Mouse (Mus musculus) stomach, postnatal 0 days (tissue): Measurements from ENCODE around the gene Cyyr1. TPM values are rescaled to one million over a fixed set of nuclear protein-coding genes. Genes with fewer than 3 reads are reported as not detected.

Experiments
- ATAC-seq: fragments of 200-750 bp; cut with Nextera tagmentation; 2 replicates; pipeline ENCODE4 v1.8.0; 2017; ENCODE audit not compliant: low FRiP score, low TSS enrichment
- DNase-seq: peaks from one replicate; pipeline ENCODE4 v3.0.0-alpha.2; 2016; ENCODE audit warnings: low spot score
- H3K27ac ChIP-seq: fragments of 300-500 bp; sonication (generic); replicated peaks from 2 replicates; pipeline ENCODE4 v1.5.1; 2014; ENCODE audit warnings: mild to moderate bottlenecking, control low read depth
- H3K27me3 ChIP-seq: fragments of 300-500 bp; sonication (generic); 2 replicates; pipeline ENCODE4 v1.6.1; 2014; ENCODE audit warnings: low read length; ENCODE audit not compliant: control insufficient read depth, insufficient read depth
- H3K36me3 ChIP-seq: fragments of 300-500 bp; sonication (generic); 2 replicates; pipeline ENCODE4 v1.6.1; 2014; ENCODE audit warnings: low read length, mixed read lengths; ENCODE audit not compliant: control insufficient read depth, insufficient read depth
- H3K4me1 ChIP-seq: fragments of 300-500 bp; sonication (generic); replicated peaks from 2 replicates; pipeline ENCODE4 v1.6.1; 2014; ENCODE audit warnings: antibody characterized with exemption; ENCODE audit not compliant: control insufficient read depth, insufficient read depth
- H3K4me2 ChIP-seq: fragments of 300-500 bp; sonication (generic); replicated peaks from 2 replicates; pipeline ENCODE4 v1.6.1; 2014; ENCODE audit warnings: low read depth, mild to moderate bottlenecking, control low read depth, moderate library complexity
- H3K4me3 ChIP-seq: fragments of 300-500 bp; sonication (generic); 2 replicates; pipeline ENCODE4 v1.5.1; 2014; ENCODE audit warnings: low read depth, low read length, control low read depth
- H3K9ac ChIP-seq: fragments of 300-500 bp; sonication (generic); 2 replicates; pipeline ENCODE4 v1.6.1; 2014; ENCODE audit warnings: mild to moderate bottlenecking, low read length, control low read depth, mixed read lengths
- H3K9me3 ChIP-seq: fragments of 300-500 bp; sonication (generic); 2 replicates; pipeline ENCODE4 v1.6.1; 2016; ENCODE audit warnings: low read length; ENCODE audit not compliant: control insufficient read depth
- CTCF ChIP-seq: IDR thresholded peaks from 2 replicates; pipeline ENCODE4 v1.5.1; 2016; ENCODE audit warnings: antibody characterized with exemption, low read depth, mild to moderate bottlenecking, moderate library complexity
- EP300 ChIP-seq: optimal IDR thresholded peaks from 2 replicates; pipeline ENCODE3; 2016; ENCODE audit warnings: antibody characterized with exemption
- WGBS: fragments of 180-500 bp; shearing (Covaris S2); extraction: QIAGEN DNeasy Blood & Tissue Kit; methylation state at CpG from one replicate; pipeline ENCODE4 v1.1.7; 2014; 5-methylcytosine and 5-hydroxymethylcytosine counted together
- polyA plus RNA-seq: library from polyadenylated mRNA; unstranded; fragments of >200 nt; fragmentation: Nextera tagmentation; extraction: Ambion mirVana; gene quantifications from 2 replicates; pipeline ENCODE4 v1.2.1, GENCODE M21; 2015

Gene Cyyr1
- polyA plus RNA-seq, 1 experiment from 2014 or later, result 2.0 TPM

GRCm38 (mm10) chr16:85549971-85550567 is 3.1 kb downstream of the Cyyr1 start:
- ATAC-seq, result peak; percentile 40; the same call in 1 of the 2 replicates
- Histone ChIP-seq H3K27ac (0 out of 2 replicates have a peak overlapping the region, but pooled peaks have one; percentile 35), H3K9ac (peak overlapping the region; percentile 43), H3K4me1 (0 out of 2 replicates have a peak, but pooled peaks cover 4% of the 10 kb centered on the region), H3K9me3 (no peaks in the 10 kb centered on the region), H3K27me3 (no peaks in the 10 kb centered on the region), H3K4me3 (peak overlapping the region; percentile 41), H3K36me3 (no peaks in the 10 kb centered on the region), H3K4me2 (peak overlapping the region; percentile 65)
- 4% methylated on average over 25 of the region's 25 CpGs for WGBS
- TF ChIP-seq CTCF (no peak), EP300 (no peak)
- DNase-seq, result peak; percentile 37

DNA sequence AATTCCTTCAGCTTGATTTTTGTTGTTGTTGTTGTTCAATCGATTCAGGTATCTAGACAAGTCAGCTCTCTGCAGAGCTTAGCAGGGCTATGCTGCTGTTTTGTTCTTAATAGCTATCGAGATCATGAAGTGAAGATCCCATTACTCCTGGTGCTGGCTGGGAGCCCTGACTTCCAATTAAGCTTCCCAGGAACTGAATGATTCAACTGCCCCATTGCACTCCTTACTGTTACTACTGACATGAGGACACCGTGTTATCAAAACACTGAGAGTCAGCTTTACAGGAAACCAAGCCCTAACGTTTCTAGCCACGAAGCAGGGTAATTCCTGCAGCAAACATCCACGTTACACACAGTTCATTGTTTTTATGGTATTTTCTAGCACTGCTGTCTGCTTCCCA is 6.7 kb downstream of the Cyyr1 start:
- H3K4me3 ChIP-seq, result no peak overlapping the region
- no peak overlapping the region for H3K4me2 ChIP-seq
- H3K9me3 ChIP-seq, result no peaks in the 10 kb centered on the region
- no peak for DNase-seq
- WGBS, result 58% methylated on average over 6 of the region's 6 CpGs
- H3K36me3 ChIP-seq, result no peaks in the 10 kb centered on the region
- no peak for TF ChIP-seq EP300
- no peak overlapping the region for H3K27ac ChIP-seq
- ATAC-seq, result no peak
- no peak overlapping the region for H3K9ac ChIP-seq
- no peaks in the 10 kb centered on the region for H3K27me3 ChIP-seq
- H3K4me1 ChIP-seq, result 0 out of 2 replicates have a peak, but pooled peaks cover 4% of the 10 kb centered on the region

GRCm38 (mm10) chr16:85541676-85542273 is 11.4 kb downstream of the Cyyr1 start:
- no peaks in the 10 kb centered on the region for H3K36me3 ChIP-seq
- H3K4me1 ChIP-seq, result no peaks in the 10 kb centered on the region
- H3K4me2 ChIP-seq, result no peak overlapping the region
- no peak overlapping the region for H3K27ac ChIP-seq
- H3K27me3 ChIP-seq, result no peaks in the 10 kb centered on the region
- no peak overlapping the region for H3K9ac ChIP-seq
- no peak for DNase-seq
- 54% methylated on average over 4 of the region's 4 CpGs for WGBS
- TF ChIP-seq EP300, result no peak
- TF ChIP-seq CTCF, result no peak
- no peak overlapping the region for H3K4me3 ChIP-seq
- H3K9me3 ChIP-seq, result no peaks in the 10 kb centered on the region
- no peak for ATAC-seq

- no peak overlapping the region for H3K4me2 ChIP-seq
- H3K9me3 ChIP-seq, result no peaks in the 10 kb centered on the region
- no peak overlapping the region for H3K9ac ChIP-seq
- no peaks in the 10 kb centered on the region for H3K27me3 ChIP-seq
- H3K4me3 ChIP-seq, result no peak overlapping the region
- no peak for ATAC-seq
- H3K4me1 ChIP-seq, result no peaks in the 10 kb centered on the region
- no peaks in the 10 kb centered on the region for H3K36me3 ChIP-seq
- no peak overlapping the region for H3K27ac ChIP-seq
- TF ChIP-seq EP300 (no peak), CTCF (no peak)
- DNase-seq, result no peak
- 85% methylated on average over 6 of the region's 6 CpGs for WGBS
These were observed 12.2 kb downstream of the Cyyr1 start for GRCm38 (mm10) chr16:85541023-85541422.

DNA sequence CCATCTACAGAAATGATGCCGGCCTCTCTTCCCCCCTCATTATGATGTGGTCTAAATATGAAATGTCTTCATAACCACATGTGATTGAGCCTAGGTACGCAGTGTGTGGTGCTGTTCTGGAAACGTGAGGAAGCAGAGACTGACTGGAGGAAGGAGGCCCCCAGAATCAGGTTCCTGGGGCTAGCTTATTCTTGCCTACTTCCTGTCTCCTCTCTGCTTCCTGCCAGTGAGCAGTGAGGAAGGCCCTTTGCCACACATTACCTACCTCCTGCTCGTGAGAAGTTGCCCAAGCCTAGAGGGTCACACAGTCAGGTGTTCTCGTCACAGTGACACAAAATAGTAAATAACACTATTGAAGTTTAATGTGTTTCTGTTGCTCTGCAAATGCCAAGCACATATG is 14.8 kb downstream of the Cyyr1 start:
- Histone ChIP-seq H3K9ac (no peak overlapping the region), H3K27ac (no peak overlapping the region), H3K4me1 (no peaks in the 10 kb centered on the region), H3K36me3 (no peaks in the 10 kb centered on the region), H3K4me3 (no peak overlapping the region), H3K27me3 (no peaks in the 10 kb centered on the region), H3K4me2 (no peak overlapping the region), H3K9me3 (no peaks in the 10 kb centered on the region)
- DNase-seq, result no peak
- TF ChIP-seq CTCF (no peak), EP300 (no peak)
- WGBS, result 72% methylated on average over 5 of the region's 5 CpGs
- ATAC-seq, result no peak

- Histone ChIP-seq H3K9me3 (no peaks in the 10 kb centered on the region), H3K4me3 (no peak overlapping the region), H3K9ac (no peak overlapping the region), H3K27ac (no peak overlapping the region), H3K27me3 (no peaks in the 10 kb centered on the region), H3K36me3 (no peaks in the 10 kb centered on the region), H3K4me1 (no peaks in the 10 kb centered on the region), H3K4me2 (no peak overlapping the region)
- TF ChIP-seq EP300, result no peak
- no peak for TF ChIP-seq CTCF
- WGBS, result 74% methylated on average over 8 of the region's 8 CpGs
- no peak for ATAC-seq
- no peak for DNase-seq
These were observed 17.1 kb downstream of the Cyyr1 start for GRCm38 (mm10) chr16:85536075-85536474.
